Mouse (Mus musculus) embryonic stem cell, embryonic (primary cell): ENCODE data around the gene Emd.

Source experiments
- CTCF ChIA-PET, 4 experiments: fragments of 300-600 bp in 2 of 4; fragments of 350-600 bp in 2 of 4; sonication (Branson Sonifier 250); formaldehyde crosslinking; loops; one replicate each; lab custom pipeline; 2022; ENCODE audit warnings: inconsistent platforms in 2 of 4; lab: Charles Lee
- POLR2A ChIA-PET, 4 experiments: fragments of 300-600 bp in 2 of 4; fragments of 350-600 bp in 2 of 4; sonication (Branson Sonifier 250); formaldehyde crosslinking; loops; one replicate each; lab custom pipeline; 2022; ENCODE audit warnings: antibody characterized with exemption in 4 of 4, inconsistent platforms in 1 of 4; lab: Charles Lee

Gene Emd

GRCm38 (mm10) chrX:74296538-74297448 lies 42.3 kb downstream of the Emd start, which contains the start of gene Atp6ap1:
Gene Atp6ap1, plus strand, starts transcription at chrX:74297097.
- POLR2A ChIA-PET = interaction anchor here in 3 of 4 experiments (0.7 to 3.4 kb wide), 28 partner anchors 8 to 375 kb away, joined by 3 to 38 read pairs (median 4); partner anchors contain the start of genes Rpl10 (in 3 of the 3), Taz (in 3 of the 3), Fam50a (in 2 of the 3) and Arhgap4 (in 1 of the 3)
- CTCF ChIA-PET = interaction anchor here in 1 of 4 experiments (0.6 kb wide), 1 partner anchor 47 kb away, joined by 4 read pairs; no protein-coding TSS in a partner anchor

DNA sequence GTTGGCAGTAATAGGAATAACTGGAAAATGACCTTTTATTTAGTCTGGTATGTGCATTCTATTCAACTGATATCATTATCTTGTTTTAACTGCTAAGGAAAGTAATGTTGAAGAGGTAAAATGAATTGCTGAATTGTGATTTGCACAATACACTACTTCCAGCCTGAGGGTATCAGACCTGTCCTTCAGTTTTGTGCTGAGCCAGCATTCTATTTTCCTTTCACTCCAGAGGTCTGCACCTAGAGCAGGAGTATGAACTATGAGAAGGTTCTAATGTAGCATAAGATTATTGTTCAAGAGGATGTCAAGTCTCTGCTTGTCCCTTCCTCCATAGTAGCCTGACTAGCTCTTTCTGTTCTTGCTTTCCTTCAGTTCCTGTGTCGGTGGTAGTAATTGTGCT lies 43.9 kb downstream of the Emd start:
- ChIA-PET CTCF (no interaction called here), POLR2A (interaction anchor here in 2 of 4 experiments (0.6 to 4.0 kb wide), 16 partner anchors 9 to 75 kb away, joined by 3 to 38 read pairs (median 6); partner anchors contain the start of genes Fam50a (in 2 of the 2), Rpl10 (in 2 of the 2), Slc10a3 (in 2 of the 2) and Taz (in 2 of the 2))

GRCm38 (mm10) chrX:74299721-74300120 lies 45.2 kb downstream of the Emd start:
- POLR2A ChIA-PET = interaction anchor here in 2 of 4 experiments (0.8 to 4.0 kb wide), 3 partner anchors 29 to 69 kb away, joined by 3 to 20 read pairs (median 4); partner anchors contain the start of gene Rpl10 (in 2 of the 2)
- CTCF ChIA-PET = no interaction called here

GRCm38 (mm10) chrX:74304867-74305700 lies 50.6 kb downstream of the Emd start, which contains the start of gene Gdi1:
Gene Gdi1, plus strand, starts transcription at chrX:74304998.
- ChIA-PET CTCF (interaction anchor here in 1 of 4 experiments (1.0 to 1.1 kb wide), 2 partner anchors 24 to 35 kb away, joined by 5 to 6 read pairs; partner anchors contain the start of gene Taz), POLR2A (interaction anchor here (0.5 to 1.5 kb wide), 38 partner anchors 8 to 777 kb away, joined by 3 to 27 read pairs (median 4); partner anchors contain the start of genes Fam50a (in 3 of the 4), Rpl10 (in 3 of the 4), Emd (in 2 of the 4) and Taz (in 2 of the 4))
